Mouse (Mus musculus): ENCODE results near the gene Gpd1. TPM values are rescaled to one million over a fixed set of nuclear protein-coding genes. Genes with fewer than 3 reads are reported as not detected.
A peak's percentile ranks its signal among the peaks of the same experiment; 100 is the strongest.

The Gpd1 gene
- polyA plus RNA-seq, 1 experiment, result not detected

- TF ChIP-seq GATA1 (IDR thresholded peaks at IDR 0.05; ENCODE audit: low read length), result no peak
These were observed 4.4 kb upstream of the Gpd1 start for GRCm38 (mm10) chr15:99712666-99713559.

DNA sequence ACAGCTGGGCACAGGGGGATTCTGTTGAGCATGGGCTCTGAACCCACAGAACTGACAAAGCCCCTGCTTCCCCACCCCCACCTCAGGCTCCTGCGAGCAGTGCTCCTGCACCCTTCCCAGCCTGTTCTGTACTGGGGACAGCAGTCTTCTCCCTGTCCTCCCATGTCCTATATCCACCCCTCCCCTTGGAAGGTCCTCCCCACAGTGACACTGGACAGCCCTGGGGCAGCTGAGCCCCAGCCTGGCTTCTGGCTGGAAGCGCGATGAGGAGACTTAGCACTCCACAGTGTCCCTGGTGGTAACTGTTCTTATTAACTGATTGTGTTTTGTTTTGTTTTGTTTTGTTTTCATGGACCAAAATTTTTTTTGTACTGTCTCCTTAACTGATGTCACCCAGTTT lies 3.7 kb upstream of the Gpd1 start:
- no peak for TF ChIP-seq GATA1 (IDR thresholded peaks at IDR 0.05; ENCODE audit: low read length)

DNA sequence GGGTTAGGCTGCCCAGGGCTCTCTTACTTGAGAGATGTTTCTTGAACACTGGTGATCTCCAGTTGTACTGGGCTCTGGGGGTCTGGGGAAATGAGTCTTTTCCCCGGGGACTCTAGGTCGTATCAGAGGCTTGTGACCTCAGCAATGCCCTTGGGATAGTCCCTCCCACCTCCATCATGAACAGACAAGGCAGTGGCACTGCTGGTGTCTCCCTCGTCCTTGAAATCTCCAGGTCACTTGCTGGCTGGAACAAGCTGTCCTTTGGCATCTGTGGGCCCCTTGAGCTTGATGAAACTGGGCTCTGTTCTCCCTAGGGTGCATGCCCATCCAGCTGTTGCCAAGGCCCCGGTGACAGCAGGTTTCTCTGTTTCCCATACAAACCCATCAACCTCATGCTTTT lies 3.1 kb upstream of the Gpd1 start:
- no peak for TF ChIP-seq GATA1 (IDR thresholded peaks at IDR 0.05; ENCODE audit: low read length)

DNA sequence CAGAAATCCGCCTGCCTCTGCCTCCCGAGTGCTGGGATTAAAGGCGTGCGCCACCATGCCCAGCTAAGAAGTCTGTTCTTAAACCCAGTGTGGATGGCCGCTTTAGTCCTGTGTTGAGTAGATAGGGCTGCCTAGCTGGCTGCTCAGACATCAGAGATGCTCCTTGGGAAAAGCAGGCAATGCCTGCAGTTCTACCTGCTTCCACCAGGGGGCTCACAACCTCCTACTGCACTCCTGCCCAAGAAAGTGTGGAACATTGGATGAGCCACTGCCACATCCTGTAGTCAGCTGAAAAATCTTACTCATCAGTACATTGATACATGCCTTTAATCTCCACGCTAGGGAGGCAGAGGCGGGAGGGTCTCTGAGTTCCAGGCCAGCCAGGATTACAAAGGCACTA lies 2.5 kb upstream of the Gpd1 start:
- TF ChIP-seq GATA1 (IDR thresholded peaks at IDR 0.05; ENCODE audit: low read length), result no peak

GRCm38 (mm10) chr15:99715361-99715865 lies 1.9 kb upstream of the Gpd1 start:
- TF ChIP-seq GATA1 (IDR thresholded peaks at IDR 0.05; ENCODE audit: low read length), result peak; percentile 5

DNA sequence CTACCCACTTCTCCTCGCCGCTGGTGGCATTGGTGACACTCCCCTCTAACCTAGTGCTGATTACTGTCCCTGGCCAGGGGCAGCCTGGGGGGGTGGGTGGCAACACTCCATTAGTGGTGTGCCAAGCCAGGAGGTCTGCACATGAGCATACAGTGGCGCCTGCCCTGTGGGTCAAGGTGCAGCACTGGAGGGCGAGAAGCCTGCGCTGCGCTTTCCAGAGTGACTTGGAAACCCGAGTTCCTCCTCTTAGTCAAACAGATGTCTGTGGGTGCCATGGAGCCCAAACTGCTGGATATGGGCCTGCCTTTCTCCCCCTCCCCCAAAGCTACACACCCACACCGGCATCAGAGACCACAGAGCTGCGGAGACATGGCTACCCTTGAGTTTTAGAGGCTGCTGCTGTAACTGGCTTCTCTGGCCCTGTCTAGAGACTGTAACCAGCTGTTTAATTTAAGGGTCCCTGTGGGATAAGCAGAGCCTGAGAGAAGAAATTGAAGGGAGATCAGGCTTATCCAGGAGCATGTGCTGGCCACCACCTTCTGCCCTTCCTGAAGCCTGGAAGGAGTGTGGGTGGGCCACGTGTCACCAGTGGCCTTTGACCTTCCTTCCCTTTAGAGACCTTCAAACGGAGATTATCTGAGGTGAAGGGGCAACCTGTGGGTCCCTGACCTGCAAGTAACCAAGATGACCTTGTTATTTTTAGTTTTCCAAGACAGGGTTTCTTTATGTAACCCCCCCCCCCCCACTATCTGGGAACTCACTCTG lies 1.2 kb upstream of the Gpd1 start:
- TF ChIP-seq GATA1 (IDR thresholded peaks at IDR 0.05; ENCODE audit: low read length), result no peak

- no peak for TF ChIP-seq GATA1 (IDR thresholded peaks at IDR 0.05; ENCODE audit: low read length)
These were observed 501 bp upstream of the Gpd1 start for GRCm38 (mm10) chr15:99716814-99717213.

- no peak for TF ChIP-seq GATA1 (IDR thresholded peaks at IDR 0.05; ENCODE audit: low read length)
These were observed 1.2 kb downstream of the Gpd1 start for GRCm38 (mm10) chr15:99718461-99719021.

DNA sequence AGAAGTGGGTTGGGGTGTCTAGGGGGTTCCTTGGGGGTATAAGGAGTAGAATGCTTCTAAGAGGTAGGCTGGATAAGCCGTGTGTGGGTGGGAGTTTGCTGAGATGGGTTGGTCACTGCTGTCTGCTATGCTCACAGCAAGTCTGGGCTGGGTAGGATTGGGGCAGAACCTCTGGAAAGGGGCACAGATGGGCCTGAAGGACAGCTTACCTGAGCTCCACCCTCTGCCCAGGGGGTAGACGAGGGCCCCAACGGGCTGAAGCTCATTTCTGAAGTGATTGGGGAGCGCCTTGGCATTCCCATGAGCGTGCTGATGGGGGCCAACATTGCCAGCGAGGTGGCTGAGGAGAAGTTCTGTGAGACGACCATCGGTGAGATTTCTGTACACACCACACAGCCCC lies 2.5 kb downstream of the Gpd1 start:
- TF ChIP-seq GATA1 (IDR thresholded peaks at IDR 0.05; ENCODE audit: low read length), result no peak

DNA sequence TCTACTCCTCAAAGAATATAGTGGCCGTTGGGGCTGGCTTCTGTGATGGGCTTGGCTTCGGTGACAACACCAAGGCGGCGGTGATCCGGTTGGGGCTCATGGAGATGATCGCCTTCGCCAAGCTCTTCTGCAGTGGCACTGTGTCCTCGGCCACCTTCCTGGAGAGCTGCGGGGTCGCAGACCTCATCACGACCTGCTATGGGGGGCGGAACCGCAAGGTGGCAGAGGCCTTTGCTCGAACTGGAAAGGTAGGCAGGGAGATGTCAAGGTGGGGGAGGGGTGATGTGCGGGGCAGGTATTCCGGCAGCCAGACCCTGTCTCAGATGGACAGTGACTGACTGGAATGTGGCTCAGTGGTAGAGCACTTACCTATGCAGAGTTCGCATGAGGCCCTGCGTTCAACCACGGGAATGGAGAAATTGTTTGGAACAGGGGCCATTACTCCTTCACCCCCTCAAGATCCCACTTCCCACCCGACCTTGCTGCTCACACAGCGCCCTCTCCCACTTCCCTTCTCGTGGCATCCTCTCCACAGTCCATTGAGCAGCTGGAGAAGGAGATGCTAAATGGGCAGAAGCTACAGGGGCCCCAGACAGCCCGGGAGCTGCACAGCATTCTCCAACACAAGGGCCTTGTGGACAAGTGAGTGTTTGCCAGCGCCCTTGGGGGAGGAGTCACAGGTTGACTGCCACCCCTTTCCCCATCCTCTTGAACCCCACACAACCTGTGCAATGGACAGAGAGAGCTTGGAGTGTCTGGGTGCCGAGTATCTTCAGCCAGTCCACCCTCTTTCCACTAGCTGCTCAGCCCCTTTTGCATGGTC lies 4.8 kb downstream of the Gpd1 start:
- no peak for TF ChIP-seq GATA1 (IDR thresholded peaks at IDR 0.05; ENCODE audit: low read length)

DNA sequence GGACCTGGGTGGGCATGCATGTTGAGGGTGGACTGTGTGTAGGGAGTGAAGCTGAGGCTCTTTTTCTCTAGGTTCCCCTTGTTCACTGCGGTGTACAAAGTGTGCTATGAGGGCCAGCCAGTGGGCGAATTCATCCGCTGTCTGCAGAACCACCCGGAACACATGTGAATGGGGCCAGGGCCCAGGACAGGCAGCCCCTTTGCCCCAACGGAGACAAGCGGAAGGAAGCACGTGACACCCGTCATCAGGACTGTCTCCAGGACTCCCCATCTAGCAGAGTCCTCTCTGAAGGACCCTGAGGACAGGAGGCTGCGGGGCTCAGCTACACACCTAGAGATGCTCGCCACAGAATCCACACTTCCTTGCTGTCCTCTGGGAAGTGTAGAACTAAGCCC lies 5.8 kb downstream of the Gpd1 start:
- TF ChIP-seq GATA1 (IDR thresholded peaks at IDR 0.05; ENCODE audit: low read length), result no peak

DNA sequence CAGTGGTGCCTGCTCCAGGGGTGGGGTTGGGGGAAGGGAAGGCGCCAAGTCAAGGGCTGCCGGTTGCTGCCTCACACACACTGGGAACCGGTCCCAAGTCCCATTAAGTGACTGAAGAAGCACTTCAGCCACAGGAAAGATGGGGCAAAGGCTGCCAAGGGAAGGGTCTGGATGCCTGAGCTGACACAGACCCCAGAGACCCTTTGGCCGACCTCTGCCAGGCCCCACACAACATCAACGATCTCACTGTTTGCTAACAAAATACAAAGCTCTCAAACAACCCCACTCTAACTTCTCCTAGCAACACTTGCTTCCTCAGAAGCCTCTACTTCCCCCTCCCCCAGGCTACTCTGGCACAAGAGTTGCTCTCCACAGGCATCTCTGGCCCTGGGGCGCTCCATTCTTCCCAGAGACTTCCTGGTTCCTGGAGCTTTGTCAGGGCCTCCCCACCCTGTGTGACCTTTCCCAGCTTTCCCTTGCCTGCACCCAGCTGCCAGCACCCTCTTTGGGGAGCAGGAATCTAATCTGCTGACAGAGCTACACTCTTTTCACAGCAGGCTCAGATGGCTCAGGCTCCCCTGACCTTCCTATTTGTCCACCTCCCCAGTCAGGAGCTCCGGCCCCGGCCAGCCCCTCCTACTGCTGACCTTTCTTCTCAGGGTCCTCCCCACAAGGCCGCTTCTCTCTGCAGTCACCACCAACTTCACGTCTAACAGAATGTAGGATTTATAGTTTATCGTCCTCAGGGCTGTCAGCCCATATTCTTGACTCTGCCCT lies 6.4 kb downstream of the Gpd1 start:
- no peak for TF ChIP-seq GATA1 (IDR thresholded peaks at IDR 0.05; ENCODE audit: low read length)

- no peak for TF ChIP-seq GATA1 (IDR thresholded peaks at IDR 0.05; ENCODE audit: low read length)
These were observed 7.1 kb downstream of the Gpd1 start for GRCm38 (mm10) chr15:99724292-99725021.

Data from G1E-ER4 (cell line).